Mouse (Mus musculus): ENCODE data around the gene 4933402D24Rik. TPM values are rescaled to one million over a fixed set of nuclear protein-coding genes. Genes with fewer than 3 reads are reported as not detected.

The 4933402D24Rik gene
- polyA plus RNA-seq, 1 experiment, result not detected

- TF ChIP-seq EP300 (IDR thresholded peaks at IDR 0.05; ENCODE audit: insufficient read depth, low read depth, low read length) (0 out of 2 replicates have a peak, but pooled peaks have one; percentile 23), CTCF (IDR thresholded peaks at IDR 0.05; ENCODE audit: low read depth, low read length) (no peak), POLR2A (IDR thresholded peaks at IDR 0.05; ENCODE audit: insufficient read depth, low read length) (no peak)
- Histone ChIP-seq H3K4me1 (ENCODE audit: control insufficient read depth, insufficient read depth, low read length) (no peaks in the 10 kb centered on the region), H3K27me3 (ENCODE audit: control insufficient read depth, insufficient read depth, low read length, poor library complexity, severe bottlenecking) (no peaks in the 10 kb centered on the region), H3K27ac (ENCODE audit: insufficient read depth, low read length) (no peak within 1 kb of the TSS), H3K9ac (ENCODE audit: low read depth, poor library complexity, severe bottlenecking) (peak within 1 kb of the TSS; percentile 82), H3K4me3 (ENCODE audit: low read depth, low read length) (peak within 1 kb of the TSS; percentile 98), H3K36me3 (ENCODE audit: control insufficient read depth, insufficient read depth, low read length, poor library complexity, severe bottlenecking) (no peaks in the 10 kb centered on the region; the same call in 1 of the 2 replicates), H3K9me3 (replicated peaks; ENCODE audit: control insufficient read depth, insufficient read depth, low read length, poor library complexity, severe bottlenecking) (no peaks in the 10 kb centered on the region)
Observed at GRCm38 (mm10) chr1:63730240-63730771, 38.8 kb downstream of the 4933402D24Rik start, which contains the start of the genes Mdh1b and Fastkd2. Gene Mdh1b (minus strand): TSS chr1:63730318. Gene Fastkd2 (plus strand): TSS chr1:63730614.

- Histone ChIP-seq H3K4me1 (ENCODE audit: control insufficient read depth, insufficient read depth, low read length) (no peaks in the 10 kb centered on the region), H3K9ac (ENCODE audit: low read depth, poor library complexity, severe bottlenecking) (peak overlapping the region; percentile 82), H3K36me3 (ENCODE audit: control insufficient read depth, insufficient read depth, low read length, poor library complexity, severe bottlenecking) (no peaks in the 10 kb centered on the region), H3K9me3 (replicated peaks; ENCODE audit: control insufficient read depth, insufficient read depth, low read length, poor library complexity, severe bottlenecking) (no peaks in the 10 kb centered on the region), H3K27ac (ENCODE audit: insufficient read depth, low read length) (no peak overlapping the region), H3K27me3 (ENCODE audit: control insufficient read depth, insufficient read depth, low read length, poor library complexity, severe bottlenecking) (no peaks in the 10 kb centered on the region), H3K4me3 (ENCODE audit: low read depth, low read length) (peak overlapping the region; percentile 98)
- TF ChIP-seq POLR2A (IDR thresholded peaks at IDR 0.05; ENCODE audit: insufficient read depth, low read length) (no peak), CTCF (IDR thresholded peaks at IDR 0.05; ENCODE audit: low read depth, low read length) (no peak), EP300 (IDR thresholded peaks at IDR 0.05; ENCODE audit: insufficient read depth, low read depth, low read length) (no peak)
Observed at GRCm38 (mm10) chr1:63729796-63730195, 39.3 kb downstream of the 4933402D24Rik start.

- TF ChIP-seq CTCF (IDR thresholded peaks at IDR 0.05; ENCODE audit: low read depth, low read length) (no peak), POLR2A (IDR thresholded peaks at IDR 0.05; ENCODE audit: insufficient read depth, low read length) (no peak), EP300 (IDR thresholded peaks at IDR 0.05; ENCODE audit: insufficient read depth, low read depth, low read length) (no peak)
- no peak overlapping the region for H3K4me3 ChIP-seq (ENCODE audit: low read depth, low read length)
- H3K27ac ChIP-seq (ENCODE audit: insufficient read depth, low read length), result no peak overlapping the region
- H3K27me3 ChIP-seq (ENCODE audit: control insufficient read depth, insufficient read depth, low read length, poor library complexity, severe bottlenecking), result no peaks in the 10 kb centered on the region
- no peak overlapping the region for H3K9ac ChIP-seq (ENCODE audit: low read depth, poor library complexity, severe bottlenecking)
- no peaks in the 10 kb centered on the region for H3K9me3 ChIP-seq (replicated peaks; ENCODE audit: control insufficient read depth, insufficient read depth, low read length, poor library complexity, severe bottlenecking)
- H3K36me3 ChIP-seq (ENCODE audit: control insufficient read depth, insufficient read depth, low read length, poor library complexity, severe bottlenecking), result no peaks in the 10 kb centered on the region
- no peaks in the 10 kb centered on the region for H3K4me1 ChIP-seq (ENCODE audit: control insufficient read depth, insufficient read depth, low read length)
Observed at GRCm38 (mm10) chr1:63720161-63720560, 48.9 kb downstream of the 4933402D24Rik start.

GRCm38 (mm10) chr1:63708876-63709275 lies 60.2 kb downstream of the 4933402D24Rik start:
- TF ChIP-seq CTCF (IDR thresholded peaks at IDR 0.05; ENCODE audit: low read depth, low read length) (no peak), POLR2A (IDR thresholded peaks at IDR 0.05; ENCODE audit: insufficient read depth, low read length) (no peak), EP300 (IDR thresholded peaks at IDR 0.05; ENCODE audit: insufficient read depth, low read depth, low read length) (no peak)

GRCm38 (mm10) chr1:63705733-63706132 lies 63.3 kb downstream of the 4933402D24Rik start:
- Histone ChIP-seq H3K4me1 (ENCODE audit: control insufficient read depth, insufficient read depth, low read length) (no peaks in the 10 kb centered on the region), H3K27me3 (ENCODE audit: control insufficient read depth, insufficient read depth, low read length, poor library complexity, severe bottlenecking) (no peaks in the 10 kb centered on the region), H3K9ac (ENCODE audit: low read depth, poor library complexity, severe bottlenecking) (no peak overlapping the region), H3K4me3 (ENCODE audit: low read depth, low read length) (no peak overlapping the region), H3K27ac (ENCODE audit: insufficient read depth, low read length) (no peak overlapping the region), H3K36me3 (ENCODE audit: control insufficient read depth, insufficient read depth, low read length, poor library complexity, severe bottlenecking) (no peaks in the 10 kb centered on the region), H3K9me3 (replicated peaks; ENCODE audit: control insufficient read depth, insufficient read depth, low read length, poor library complexity, severe bottlenecking) (no peaks in the 10 kb centered on the region)
- TF ChIP-seq CTCF (IDR thresholded peaks at IDR 0.05; ENCODE audit: low read depth, low read length), result no peak
- TF ChIP-seq POLR2A (IDR thresholded peaks at IDR 0.05; ENCODE audit: insufficient read depth, low read length), result no peak
- no peak for TF ChIP-seq EP300 (IDR thresholded peaks at IDR 0.05; ENCODE audit: insufficient read depth, low read depth, low read length)

More at GRCm38 (mm10) chr1:63708876-63709275, 60.2 kb downstream of the 4933402D24Rik start:
- Histone ChIP-seq H3K36me3 (ENCODE audit: control insufficient read depth, insufficient read depth, low read length, poor library complexity, severe bottlenecking) (no peaks in the 10 kb centered on the region), H3K27ac (ENCODE audit: insufficient read depth, low read length) (no peak overlapping the region), H3K27me3 (ENCODE audit: control insufficient read depth, insufficient read depth, low read length, poor library complexity, severe bottlenecking) (no peaks in the 10 kb centered on the region), H3K4me3 (ENCODE audit: low read depth, low read length) (no peak overlapping the region), H3K9me3 (replicated peaks; ENCODE audit: control insufficient read depth, insufficient read depth, low read length, poor library complexity, severe bottlenecking) (no peaks in the 10 kb centered on the region), H3K4me1 (ENCODE audit: control insufficient read depth, insufficient read depth, low read length) (no peaks in the 10 kb centered on the region), H3K9ac (ENCODE audit: low read depth, poor library complexity, severe bottlenecking) (no peak overlapping the region)

Other genes with a start within 250 kb of the 4933402D24Rik start
- gene Gm39653, start 153.3 kb downstream of the 4933402D24Rik start, polyA plus RNA-seq (2011; ENCODE audit: insufficient read depth, insufficient read length, low read depth, missing spikeins), result not detected in 2 replicates
- not detected in 2 replicates for gene Dytn, start 82.3 kb downstream of the 4933402D24Rik start, polyA plus RNA-seq (2011; ENCODE audit: insufficient read depth, insufficient read length, low read depth, missing spikeins)
- 0.38 TPM in 1 of 2 replicates, not detected in the other for gene Mdh1b, start 38.9 kb downstream of the 4933402D24Rik start, polyA plus RNA-seq (2011; ENCODE audit: insufficient read depth, insufficient read length, low read depth, missing spikeins)
- gene Fastkd2, start 38.7 kb downstream of the 4933402D24Rik start, polyA plus RNA-seq (2011; ENCODE audit: insufficient read depth, insufficient read length, low read depth, missing spikeins), result 40.9 and 42.0 TPM in 2 replicates

Data from ES-Bruce4 (cell line).